Mouse (Mus musculus): ENCODE results near the gene Olfr661. TPM values are rescaled to one million over a fixed set of nuclear protein-coding genes. Genes with fewer than 3 reads are reported as not detected.

Gene Olfr661
- polyA plus RNA-seq (2014; fragmentation: Nextera tagmentation; extraction: Ambion mirVana), result not detected in 2 replicates

DNA sequence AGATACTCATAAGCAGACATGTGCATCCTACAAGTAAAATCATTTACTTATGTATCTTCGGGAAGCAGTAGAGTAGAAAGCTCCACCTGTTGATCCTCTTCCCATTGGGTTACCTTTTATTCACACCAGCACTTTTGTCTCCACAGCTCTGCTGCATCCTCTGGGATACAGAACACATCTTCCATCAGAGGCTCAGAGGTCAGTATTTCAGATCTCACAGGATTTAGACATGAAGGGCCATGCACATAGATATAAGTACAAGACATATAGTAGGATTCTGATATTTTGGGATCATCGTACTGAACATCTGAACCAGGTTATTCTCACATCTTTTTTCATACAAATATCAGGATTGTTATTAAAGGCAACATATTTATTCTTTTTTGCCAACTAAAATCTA, at the start of gene Olfr661:
Gene Olfr661 (plus strand): TSS at position 301 of the 400 bp plus-strand sequence.
- Histone ChIP-seq H3K36me3 (ENCODE audit: control insufficient read depth, insufficient read depth, low read length) (no peaks in the 10 kb centered on the region), H3K4me1 (ENCODE audit: control insufficient read depth, insufficient read depth, low read length) (no peaks in the 10 kb centered on the region), H3K27me3 (ENCODE audit: control insufficient read depth, insufficient read depth, low read length) (no peaks in the 10 kb centered on the region), H3K9ac (ENCODE audit: low read length) (no peak within 1 kb of the TSS), H3K4me2 (no peak within 1 kb of the TSS), H3K27ac (ENCODE audit: low read depth, low read length) (no peak within 1 kb of the TSS), H3K9me3 (ENCODE audit: control insufficient read depth, low read length) (no peaks in the 10 kb centered on the region), H3K4me3 (ENCODE audit: low read depth, low read length) (no peak within 1 kb of the TSS)
- 93% methylated on average over 2 of the region's 2 CpGs for WGBS
- ATAC-seq (ENCODE audit: low FRiP score), result no peak
- DNase-seq (ENCODE audit: low spot score, missing footprints), result peak; percentile 39

DNA sequence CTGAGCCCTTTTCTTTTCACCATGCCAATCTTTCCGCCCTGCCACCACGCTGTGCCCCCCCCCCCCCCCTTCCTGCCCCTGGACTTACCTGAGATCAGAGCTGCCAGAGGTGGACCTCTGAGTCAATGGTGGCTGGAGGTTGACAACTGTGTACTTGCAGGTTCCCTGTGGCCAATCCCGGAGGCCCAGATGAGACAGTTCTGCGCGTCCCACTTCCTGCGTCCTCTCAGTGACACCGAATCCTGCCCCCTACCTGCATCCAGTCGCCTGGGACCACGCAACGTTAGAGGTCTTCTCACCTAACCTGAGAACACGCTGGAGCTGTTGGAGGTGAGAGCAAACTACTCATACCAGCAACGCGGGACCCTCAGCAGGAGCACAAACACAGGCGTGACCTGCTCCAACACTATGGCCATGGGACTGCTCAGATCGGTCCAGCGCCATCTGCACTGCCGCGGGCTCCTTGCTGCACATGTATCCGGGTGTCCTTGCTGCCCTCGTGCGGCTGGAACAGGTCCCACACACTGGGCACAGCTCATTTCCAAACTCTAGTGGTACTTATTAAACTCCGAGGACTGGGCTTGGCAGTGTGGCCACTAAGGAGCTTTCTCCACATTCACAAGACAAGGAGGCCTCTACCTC, 39.3 kb upstream of the Olfr661 start, which contains the start of gene Olfr658:
Gene Olfr658 (minus strand): TSS at position 465 of the 642 bp plus-strand sequence.
- DNase-seq (ENCODE audit: low spot score, missing footprints), result peak; percentile 89
- no peak within 1 kb of the TSS for H3K9ac ChIP-seq (ENCODE audit: low read length)

DNA sequence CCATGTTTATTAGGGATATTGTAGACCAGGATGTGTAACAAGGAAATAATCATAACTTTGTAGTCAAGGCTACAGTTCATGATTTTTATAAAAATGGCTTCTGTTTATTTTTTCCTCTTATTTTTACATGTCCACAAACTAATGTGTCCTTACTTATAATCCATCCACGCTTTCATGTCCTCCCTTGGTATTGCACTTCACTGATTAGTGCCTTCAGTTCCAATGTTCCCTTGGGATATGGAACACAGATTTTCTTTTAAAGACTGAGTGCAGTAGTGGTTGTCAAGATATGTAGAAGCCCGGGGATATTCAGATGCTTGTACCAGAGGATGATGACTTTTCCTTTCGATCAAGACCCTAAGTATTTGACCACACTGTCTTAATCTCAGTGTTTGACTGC, 19.8 kb upstream of the Olfr661 start, which contains the start of gene Olfr659:
Gene Olfr659 (plus strand): TSS at position 301 of the 400 bp plus-strand sequence.
- no peaks in the 10 kb centered on the region for H3K36me3 ChIP-seq (ENCODE audit: control insufficient read depth, insufficient read depth, low read length)
- no peaks in the 10 kb centered on the region for H3K27me3 ChIP-seq (ENCODE audit: control insufficient read depth, insufficient read depth, low read length)
- H3K9me3 ChIP-seq (ENCODE audit: control insufficient read depth, low read length), result no peaks in the 10 kb centered on the region
- no peak within 1 kb of the TSS for H3K9ac ChIP-seq (ENCODE audit: low read length)
- no peak within 1 kb of the TSS for H3K27ac ChIP-seq (ENCODE audit: low read depth, low read length)
- no peak within 1 kb of the TSS for H3K4me3 ChIP-seq (ENCODE audit: low read depth, low read length)
- H3K4me1 ChIP-seq (ENCODE audit: control insufficient read depth, insufficient read depth, low read length), result no peaks in the 10 kb centered on the region
- 81% methylated on average over 3 of the region's 3 CpGs for WGBS
- H3K4me2 ChIP-seq, result no peak within 1 kb of the TSS
- ATAC-seq (ENCODE audit: low FRiP score) (no peak), DNase-seq (ENCODE audit: low spot score, missing footprints) (no peak)

More for the DNA sequence above, 39.3 kb upstream of the Olfr661 start, which contains the start of gene Olfr658:
- 30% methylated on average over 22 of the region's 22 CpGs for WGBS
- ATAC-seq (ENCODE audit: low FRiP score), result peak; percentile 96
- Histone ChIP-seq H3K27me3 (ENCODE audit: control insufficient read depth, insufficient read depth, low read length) (no peaks in the 10 kb centered on the region), H3K4me3 (ENCODE audit: low read depth, low read length) (peak within 1 kb of the TSS; percentile 16; the same call in 1 of the 2 replicates), H3K4me1 (ENCODE audit: control insufficient read depth, insufficient read depth, low read length) (no peaks in the 10 kb centered on the region), H3K9me3 (ENCODE audit: control insufficient read depth, low read length) (no peaks in the 10 kb centered on the region), H3K27ac (ENCODE audit: low read depth, low read length) (no peak within 1 kb of the TSS), H3K4me2 (peak within 1 kb of the TSS; percentile 37), H3K36me3 (ENCODE audit: control insufficient read depth, insufficient read depth, low read length) (no peaks in the 10 kb centered on the region)

Other genes with a start within 250 kb of the Olfr661 start
- gene Trim30a, start 221.3 kb upstream of the Olfr661 start, polyA plus RNA-seq (2014; fragmentation: Nextera tagmentation; extraction: Ambion mirVana), result 1.1 and 1.2 TPM in 2 replicates
- gene Trim30d, start 178.7 kb upstream of the Olfr661 start, polyA plus RNA-seq (2014; fragmentation: Nextera tagmentation; extraction: Ambion mirVana), result 0.07 and 0.34 TPM in 2 replicates
- not detected in 2 replicates for gene Olfr651, start 136.4 kb upstream of the Olfr661 start, polyA plus RNA-seq (2014; fragmentation: Nextera tagmentation; extraction: Ambion mirVana)
- not detected in 2 replicates for gene Olfr652, start 125.6 kb upstream of the Olfr661 start, polyA plus RNA-seq (2014; fragmentation: Nextera tagmentation; extraction: Ambion mirVana)
- not detected in 2 replicates for gene Olfr653, start 109.2 kb upstream of the Olfr661 start, polyA plus RNA-seq (2014; fragmentation: Nextera tagmentation; extraction: Ambion mirVana)
- not detected in 2 replicates for gene Olfr654, start 99.5 kb upstream of the Olfr661 start, polyA plus RNA-seq (2014; fragmentation: Nextera tagmentation; extraction: Ambion mirVana)
- gene Olfr655, start 84.7 kb upstream of the Olfr661 start, polyA plus RNA-seq (2014; fragmentation: Nextera tagmentation; extraction: Ambion mirVana), result not detected in 2 replicates
- not detected in 2 replicates for gene Olfr656, start 72.5 kb upstream of the Olfr661 start, polyA plus RNA-seq (2014; fragmentation: Nextera tagmentation; extraction: Ambion mirVana)
- not detected in 2 replicates for gene Olfr657, start 61.7 kb upstream of the Olfr661 start, polyA plus RNA-seq (2014; fragmentation: Nextera tagmentation; extraction: Ambion mirVana)
- gene Olfr658, start 39.2 kb upstream of the Olfr661 start, polyA plus RNA-seq (2014; fragmentation: Nextera tagmentation; extraction: Ambion mirVana), result not detected in 2 replicates
- not detected in 2 replicates for gene Olfr659, start 19.7 kb upstream of the Olfr661 start, polyA plus RNA-seq (2014; fragmentation: Nextera tagmentation; extraction: Ambion mirVana)
- gene Usp17le, start 91.0 kb downstream of the Olfr661 start, polyA plus RNA-seq (2014; fragmentation: Nextera tagmentation; extraction: Ambion mirVana), result not detected in 2 replicates
- gene Usp17lb, start 156.1 kb downstream of the Olfr661 start, polyA plus RNA-seq (2014; fragmentation: Nextera tagmentation; extraction: Ambion mirVana), result not detected in 2 replicates
- gene Usp17la, start 170.5 kb downstream of the Olfr661 start, polyA plus RNA-seq (2014; fragmentation: Nextera tagmentation; extraction: Ambion mirVana), result not detected in 2 replicates
- not detected in 2 replicates for gene Olfr665, start 191.5 kb downstream of the Olfr661 start, polyA plus RNA-seq (2014; fragmentation: Nextera tagmentation; extraction: Ambion mirVana)
- gene Olfr666, start 209.5 kb downstream of the Olfr661 start, polyA plus RNA-seq (2014; fragmentation: Nextera tagmentation; extraction: Ambion mirVana), result not detected in 2 replicates
- not detected in 2 replicates for gene Olfr667, start 235.0 kb downstream of the Olfr661 start, polyA plus RNA-seq (2014; fragmentation: Nextera tagmentation; extraction: Ambion mirVana)
- not detected in 2 replicates for gene Olfr668, start 241.6 kb downstream of the Olfr661 start, polyA plus RNA-seq (2014; fragmentation: Nextera tagmentation; extraction: Ambion mirVana)
- gene Olfr669, start 247.7 kb downstream of the Olfr661 start, polyA plus RNA-seq (2014; fragmentation: Nextera tagmentation; extraction: Ambion mirVana), result not detected in 2 replicates